Mouse (Mus musculus) lung, embryonic 15.5 days (tissue): ENCODE measurements around the gene Huwe1. TPM values are rescaled to one million over a fixed set of nuclear protein-coding genes. Genes with fewer than 3 reads are reported as not detected.

Source experiments
- ATAC-seq: fragments of 200-750 bp; cut with Nextera tagmentation; 2 replicates; pipeline ENCODE4 v1.8.0; 2017; ENCODE audit warnings: moderate number of reproducible peaks, borderline replicate concordance; ENCODE audit not compliant: low FRiP score, low TSS enrichment; ENCODE audit errors: extremely low read depth
- H3K27ac ChIP-seq: fragments of 300-500 bp; sonication (generic); 2 replicates; pipeline ENCODE4 v1.5.1; 2015; ENCODE audit warnings: moderate library complexity, mild to moderate bottlenecking, inconsistent platforms
- H3K27me3 ChIP-seq: fragments of 300-500 bp; sonication (generic); 2 replicates; pipeline ENCODE4 v1.6.1; 2015; ENCODE audit warnings: inconsistent platforms
- H3K36me3 ChIP-seq: fragments of 300-500 bp; sonication (generic); 2 replicates; pipeline ENCODE4 v1.6.1; 2015; ENCODE audit warnings: inconsistent platforms
- H3K4me1 ChIP-seq: fragments of 300-500 bp; sonication (generic); 2 replicates; pipeline ENCODE4 v1.6.1; 2015; ENCODE audit warnings: inconsistent platforms
- H3K4me2 ChIP-seq: fragments of 300-500 bp; sonication (generic); 2 replicates; pipeline ENCODE4 v1.6.1; 2015; ENCODE audit warnings: inconsistent platforms, mild to moderate bottlenecking, moderate library complexity
- H3K4me3 ChIP-seq: fragments of 300-500 bp; sonication (generic); 2 replicates; pipeline ENCODE4 v1.5.1; 2015; ENCODE audit warnings: mild to moderate bottlenecking, inconsistent platforms
- H3K9ac ChIP-seq: fragments of 300-500 bp; sonication (generic); 2 replicates; pipeline ENCODE4 v1.6.1; 2015; ENCODE audit warnings: inconsistent platforms
- H3K9me3 ChIP-seq: fragments of 300-500 bp; sonication (generic); 2 replicates; pipeline ENCODE4 v1.6.1; 2016; ENCODE audit warnings: inconsistent platforms
- WGBS: fragments of 180-500 bp; shearing (Covaris S2); methylation state at CpG from one replicate; pipeline ENCODE4 v1.1.7; 2015; 5-methylcytosine and 5-hydroxymethylcytosine counted together
- polyA plus RNA-seq: library from polyadenylated mRNA; unstranded; fragments of >200 nt; fragmentation: Nextera tagmentation; extraction: Ambion mirVana; gene quantifications from 2 replicates; pipeline ENCODE4 v1.2.1, GENCODE M21; 2015

Huwe1 gene
- polyA plus RNA-seq: 54.8 and 58.0 TPM in 2 replicates

- peak within 1 kb of the TSS; percentile 95 for H3K27ac ChIP-seq
- 17% methylated on average over 29 of the region's 36 CpGs for WGBS
- no peaks in the 10 kb centered on the region for H3K36me3 ChIP-seq
- no peaks in the 10 kb centered on the region for H3K4me1 ChIP-seq
- H3K9me3 ChIP-seq: no peaks in the 10 kb centered on the region
- H3K4me3 ChIP-seq: peak within 1 kb of the TSS; percentile 55
- peaks cover 6% of the 10 kb centered on the region; the same call in 1 of the 2 replicates for H3K27me3 ChIP-seq
- H3K9ac ChIP-seq: peak within 1 kb of the TSS; percentile 63
- H3K4me2 ChIP-seq: peak within 1 kb of the TSS; percentile 45
- ATAC-seq: peak; percentile 68
These were observed at the start of gene Huwe1 for GRCm38 (mm10) chrX:151800701-151801511. Gene Huwe1, plus strand, starts transcription at chrX:151800807.

DNA sequence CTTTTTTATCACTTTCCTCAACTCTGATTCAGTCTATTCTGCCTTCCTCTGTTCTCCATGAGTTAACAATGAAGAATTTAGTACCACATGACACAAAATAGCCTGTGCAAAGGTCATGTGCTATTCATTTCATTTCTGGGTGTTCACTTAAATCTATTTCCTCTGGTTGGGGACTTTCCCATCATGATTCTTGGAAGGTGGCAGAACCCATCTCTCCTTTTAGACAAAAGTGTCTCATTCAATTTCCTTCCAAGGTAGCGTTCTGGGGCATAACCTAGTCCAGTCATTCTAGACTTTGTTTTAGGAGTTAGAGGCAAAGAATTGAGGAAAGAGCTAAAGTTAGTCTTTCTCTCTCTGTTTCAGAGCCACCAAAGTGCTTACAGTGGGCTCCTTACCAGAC lies 20.3 kb upstream of the Huwe1 start:
- ATAC-seq: no peak
- Histone ChIP-seq H3K9ac (no peak overlapping the region), H3K4me2 (no peak overlapping the region), H3K4me1 (no peaks in the 10 kb centered on the region), H3K4me3 (no peak overlapping the region), H3K9me3 (no peaks in the 10 kb centered on the region), H3K27ac (no peak overlapping the region), H3K36me3 (no peaks in the 10 kb centered on the region), H3K27me3 (peaks cover 3% of the 10 kb centered on the region; the same call in 1 of the 2 replicates)
- 83% methylated on average over 1 of the region's 1 CpGs for WGBS

DNA sequence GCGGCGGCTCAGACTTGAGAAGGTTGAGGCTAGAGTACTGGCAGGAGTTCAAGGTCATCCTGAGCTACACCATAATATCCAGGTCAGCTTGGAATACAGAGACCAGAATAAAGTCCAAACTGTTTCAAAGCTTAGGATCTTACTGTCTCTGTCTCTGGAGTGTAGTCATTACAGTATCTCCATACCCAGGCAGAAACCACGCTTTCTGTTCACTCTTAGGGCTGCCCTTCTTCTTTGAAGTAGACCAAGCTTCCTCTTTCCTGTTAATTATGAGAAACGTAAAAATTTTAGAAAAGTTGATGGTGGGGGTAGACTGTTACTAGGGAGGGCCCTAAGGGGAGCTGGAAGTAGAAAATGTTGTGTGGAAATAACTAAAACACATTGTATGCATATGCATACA lies 17.7 kb upstream of the Huwe1 start:
- Histone ChIP-seq H3K27ac (no peak overlapping the region), H3K9ac (no peak overlapping the region), H3K4me2 (no peak overlapping the region), H3K27me3 (peaks cover 3% of the 10 kb centered on the region; the same call in 1 of the 2 replicates), H3K36me3 (no peaks in the 10 kb centered on the region), H3K4me1 (no peaks in the 10 kb centered on the region), H3K9me3 (no peaks in the 10 kb centered on the region), H3K4me3 (no peak overlapping the region)
- ATAC-seq: no peak
- WGBS: 77% methylated on average over 4 of the region's 4 CpGs

GRCm38 (mm10) chrX:151792766-151793165 lies 7.8 kb upstream of the Huwe1 start:
- Histone ChIP-seq H3K27ac (no peak overlapping the region), H3K4me1 (no peaks in the 10 kb centered on the region), H3K36me3 (no peaks in the 10 kb centered on the region), H3K4me2 (no peak overlapping the region), H3K4me3 (no peak overlapping the region), H3K9ac (no peak overlapping the region), H3K27me3 (peaks cover 6% of the 10 kb centered on the region; the same call in 1 of the 2 replicates), H3K9me3 (no peaks in the 10 kb centered on the region)
- no peak for ATAC-seq
- 33% methylated on average over 2 of the region's 2 CpGs for WGBS

DNA sequence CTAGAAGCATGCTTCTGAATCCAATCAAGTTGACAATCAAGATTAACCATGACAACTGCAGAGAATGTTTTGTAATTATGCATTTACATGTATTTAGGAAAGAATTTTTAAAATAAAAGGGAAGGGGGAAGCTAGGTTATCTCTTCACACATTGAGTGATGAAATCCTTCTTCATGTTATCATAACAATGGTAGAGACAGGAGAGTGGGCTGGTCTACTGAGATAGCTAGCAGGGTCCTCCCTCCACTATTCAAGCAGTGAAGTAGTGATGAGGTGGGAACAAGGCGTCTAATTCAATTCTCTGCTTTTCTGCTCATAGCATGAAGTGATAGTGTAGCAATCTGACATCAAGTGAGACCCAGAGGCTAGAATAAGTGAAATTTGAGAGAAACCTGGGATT lies 2.6 kb upstream of the Huwe1 start:
- Histone ChIP-seq H3K36me3 (no peaks in the 10 kb centered on the region), H3K4me2 (no peak overlapping the region), H3K4me3 (no peak overlapping the region), H3K27me3 (peaks cover 6% of the 10 kb centered on the region; the same call in 1 of the 2 replicates), H3K27ac (no peak overlapping the region), H3K9ac (no peak overlapping the region), H3K9me3 (no peaks in the 10 kb centered on the region), H3K4me1 (no peaks in the 10 kb centered on the region)
- WGBS: 47% methylated on average over 1 of the region's 1 CpGs
- ATAC-seq: no peak

GRCm38 (mm10) chrX:151802328-151802955 lies 1.8 kb downstream of the Huwe1 start:
- H3K4me1 ChIP-seq: no peaks in the 10 kb centered on the region
- peak overlapping the region; percentile 56 for H3K4me2 ChIP-seq
- 22% methylated on average over 13 of the region's 13 CpGs for WGBS
- no peak for ATAC-seq
- H3K4me3 ChIP-seq: peak overlapping the region; percentile 42
- H3K27me3 ChIP-seq: no peaks in the 10 kb centered on the region; the same call in 1 of the 2 replicates
- H3K9ac ChIP-seq: peak overlapping the region; percentile 34
- peak overlapping the region; percentile 90 for H3K27ac ChIP-seq
- no peaks in the 10 kb centered on the region for H3K9me3 ChIP-seq
- H3K36me3 ChIP-seq: no peaks in the 10 kb centered on the region

DNA sequence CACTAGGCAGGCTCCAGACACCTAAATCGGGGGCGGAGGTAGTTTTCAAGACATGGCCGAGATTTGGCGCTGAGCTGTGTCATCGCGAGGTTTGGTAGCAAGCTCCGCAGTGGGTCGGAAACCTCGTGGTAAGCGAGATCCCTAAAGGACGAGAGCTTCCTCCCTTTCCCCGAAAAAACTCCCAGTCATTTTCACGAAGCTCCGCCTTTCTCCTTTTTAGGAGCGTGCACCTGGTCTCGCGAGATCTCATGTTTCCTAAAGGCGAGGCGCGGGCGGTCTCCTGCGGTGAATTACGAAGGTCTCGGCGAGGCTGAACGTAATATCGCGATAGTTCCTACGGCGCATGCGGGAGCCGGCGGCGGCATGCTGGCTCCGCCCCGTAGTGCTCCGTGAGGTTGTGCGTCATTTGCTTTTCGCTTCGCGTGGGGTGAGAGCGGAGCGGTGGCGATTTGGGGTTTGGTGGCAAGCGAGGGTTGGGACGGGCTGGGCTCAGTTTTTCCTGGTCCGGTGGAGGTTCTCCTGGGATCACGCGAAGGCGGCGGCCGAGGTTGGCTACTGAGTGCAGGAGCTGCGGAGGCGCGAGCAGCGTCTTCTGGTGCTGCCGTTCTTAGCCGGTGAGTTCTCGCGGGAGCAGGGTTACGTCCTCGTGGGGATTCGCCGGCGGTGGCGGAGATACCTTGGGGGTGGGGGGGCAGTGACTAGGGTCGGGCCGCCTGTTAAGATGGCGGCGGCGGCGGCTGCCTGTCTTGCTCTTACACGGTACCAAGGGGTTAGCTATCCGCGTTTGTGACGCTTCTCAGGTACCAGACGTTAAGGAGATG lies 2.6 kb downstream of the Huwe1 start:
- peak overlapping the region; percentile 58 for H3K4me3 ChIP-seq
- H3K9me3 ChIP-seq: no peaks in the 10 kb centered on the region
- no peaks in the 10 kb centered on the region; the same call in 1 of the 2 replicates for H3K27me3 ChIP-seq
- no peaks in the 10 kb centered on the region for H3K36me3 ChIP-seq
- 16% methylated on average over 77 of the region's 77 CpGs for WGBS
- no peaks in the 10 kb centered on the region for H3K4me1 ChIP-seq
- peak overlapping the region; percentile 56 for H3K9ac ChIP-seq
- peak; percentile 90 for ATAC-seq
- peak overlapping the region; percentile 90 for H3K27ac ChIP-seq
- H3K4me2 ChIP-seq: peak overlapping the region; percentile 59

GRCm38 (mm10) chrX:151803777-151804101 lies 3.1 kb downstream of the Huwe1 start:
- Histone ChIP-seq H3K27me3 (no peaks in the 10 kb centered on the region; the same call in 1 of the 2 replicates), H3K9ac (peak overlapping the region; percentile 56), H3K9me3 (no peaks in the 10 kb centered on the region), H3K36me3 (no peaks in the 10 kb centered on the region), H3K4me3 (peak overlapping the region; percentile 58), H3K27ac (peak overlapping the region; percentile 90), H3K4me2 (peak overlapping the region; percentile 59), H3K4me1 (no peaks in the 10 kb centered on the region)
- peak; percentile 9; the same call in 1 of the 2 replicates for ATAC-seq
- 16% methylated on average over 20 of the region's 20 CpGs for WGBS

GRCm38 (mm10) chrX:151804388-151804787 lies 3.8 kb downstream of the Huwe1 start:
- Histone ChIP-seq H3K27ac (no peak overlapping the region), H3K36me3 (no peaks in the 10 kb centered on the region), H3K27me3 (no peaks in the 10 kb centered on the region; the same call in 1 of the 2 replicates), H3K4me2 (peak overlapping the region; percentile 59), H3K4me1 (no peaks in the 10 kb centered on the region), H3K4me3 (peak overlapping the region; percentile 58), H3K9me3 (no peaks in the 10 kb centered on the region), H3K9ac (peak overlapping the region; percentile 56)
- 18% methylated on average over 9 of the region's 9 CpGs for WGBS
- ATAC-seq: no peak

DNA sequence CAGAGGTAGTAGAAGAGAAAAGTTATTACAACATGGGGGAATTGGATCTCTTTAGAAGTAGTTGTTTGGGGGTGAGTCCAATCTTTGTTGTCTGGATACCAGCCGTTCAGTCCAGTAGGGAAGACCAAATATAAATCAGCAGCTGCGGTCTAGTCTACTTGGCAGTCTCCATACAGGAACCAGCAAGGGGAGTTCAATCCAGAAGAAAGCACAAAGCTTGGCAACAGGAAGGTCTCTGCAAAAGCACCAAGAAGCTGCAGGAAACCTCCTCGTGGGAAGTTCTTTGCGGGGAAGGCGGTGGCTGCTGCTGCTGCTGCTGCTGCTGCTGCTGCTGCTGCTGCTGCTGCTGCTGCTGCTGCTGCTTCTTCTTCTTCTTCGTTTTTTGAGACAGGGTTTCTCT lies 10.9 kb downstream of the Huwe1 start:
- H3K9me3 ChIP-seq: no peaks in the 10 kb centered on the region
- no peak overlapping the region for H3K4me3 ChIP-seq
- no peak overlapping the region for H3K9ac ChIP-seq
- no peak for ATAC-seq
- WGBS: 64% methylated on average over 6 of the region's 6 CpGs
- H3K27ac ChIP-seq: no peak overlapping the region
- 0 out of 2 replicates have a peak, but pooled peaks cover 8% of the 10 kb centered on the region for H3K36me3 ChIP-seq
- no peaks in the 10 kb centered on the region for H3K27me3 ChIP-seq
- no peaks in the 10 kb centered on the region for H3K4me1 ChIP-seq
- no peak overlapping the region for H3K4me2 ChIP-seq

- H3K27ac ChIP-seq: no peak overlapping the region
- H3K9ac ChIP-seq: no peak overlapping the region
- H3K4me2 ChIP-seq: no peak overlapping the region
- H3K4me3 ChIP-seq: no peak overlapping the region
- no peaks in the 10 kb centered on the region for H3K4me1 ChIP-seq
- H3K27me3 ChIP-seq: no peaks in the 10 kb centered on the region
- H3K9me3 ChIP-seq: no peaks in the 10 kb centered on the region
- 83% methylated on average over 1 of the region's 1 CpGs for WGBS
- ATAC-seq: no peak
- 0 out of 2 replicates have a peak, but pooled peaks cover 8% of the 10 kb centered on the region for H3K36me3 ChIP-seq
These were observed 13.0 kb downstream of the Huwe1 start for GRCm38 (mm10) chrX:151813656-151814055.
